Mouse (Mus musculus) neural tube, embryonic 12.5 days (tissue): ENCODE results near the gene Rita1. TPM values are rescaled to one million over a fixed set of nuclear protein-coding genes. Genes with fewer than 3 reads are reported as not detected.

Source experiments
- ATAC-seq: fragments of 200-750 bp; cut with Nextera tagmentation; 2 replicates; pipeline ENCODE4 v1.8.0; 2017; ENCODE audit warnings: low read depth, mild to moderate bottlenecking, moderate TSS enrichment, moderate library complexity; ENCODE audit not compliant: low FRiP score
- H3K27ac ChIP-seq: fragments of 300-500 bp; sonication (generic); 2 replicates; pipeline ENCODE4 v1.5.1; 2016
- H3K27me3 ChIP-seq: fragments of 300-500 bp; sonication (generic); replicated peaks from 2 replicates; pipeline ENCODE4 v1.6.1; 2016; ENCODE audit warnings: mild to moderate bottlenecking
- H3K36me3 ChIP-seq: fragments of 300-500 bp; sonication (generic); 2 replicates; pipeline ENCODE4 v1.6.1; 2016; ENCODE audit warnings: mild to moderate bottlenecking
- H3K4me1 ChIP-seq: fragments of 300-500 bp; sonication (generic); 2 replicates; pipeline ENCODE4 v1.6.1; 2016
- H3K4me2 ChIP-seq: fragments of 300-500 bp; sonication (generic); replicated peaks from 2 replicates; pipeline ENCODE4 v1.6.1; 2016; ENCODE audit warnings: mild to moderate bottlenecking
- H3K4me3 ChIP-seq: fragments of 300-500 bp; sonication (generic); 2 replicates; pipeline ENCODE4 v1.5.1; 2016
- H3K9ac ChIP-seq: fragments of 300-500 bp; sonication (generic); 2 replicates; pipeline ENCODE4 v1.6.1; 2016; ENCODE audit warnings: mild to moderate bottlenecking
- H3K9me3 ChIP-seq: fragments of 300-500 bp; sonication (generic); 2 replicates; pipeline ENCODE4 v1.6.1; 2016; ENCODE audit warnings: mild to moderate bottlenecking
- WGBS: fragments of 180-500 bp; shearing (Covaris S2); methylation state at CpG from one replicate; pipeline ENCODE4 v1.1.7; 2016; 5-methylcytosine and 5-hydroxymethylcytosine counted together
- polyA plus RNA-seq: library from polyadenylated mRNA; unstranded; fragments of >200 nt; fragmentation: Nextera tagmentation; extraction: Ambion mirVana; gene quantifications from 2 replicates; pipeline ENCODE4 v1.2.1, GENCODE M21; 2016

Rita1 gene
- 19.1 and 20.1 TPM in 2 replicates for polyA plus RNA-seq

GRCm38 (mm10) chr5:120612442-120612821 lies at the start of gene Rita1, which contains the start of gene Ddx54:
Gene Rita1 (minus strand): TSS chr5:120612589.
Gene Ddx54 (plus strand): TSS chr5:120612739.
- WGBS = under 1% methylated on average over 22 of the region's 22 CpGs
- Histone ChIP-seq H3K27me3 (no peaks in the 10 kb centered on the region), H3K4me1 (peaks cover 18% of the 10 kb centered on the region), H3K9me3 (peaks cover 8% of the 10 kb centered on the region; the same call in 1 of the 2 replicates), H3K4me3 (peak within 1 kb of the TSS; percentile 71), H3K9ac (peak within 1 kb of the TSS; percentile 61), H3K36me3 (peaks cover 25% of the 10 kb centered on the region), H3K4me2 (peak within 1 kb of the TSS; percentile 81), H3K27ac (0 out of 2 replicates have a peak within 1 kb of the TSS, but pooled peaks have one; percentile 57)
- peak; percentile 86 for ATAC-seq

- Histone ChIP-seq H3K4me2 (no peak overlapping the region), H3K4me1 (no peaks in the 10 kb centered on the region), H3K27me3 (0 out of 2 replicates have a peak, but pooled peaks cover 2% of the 10 kb centered on the region), H3K9me3 (no peaks in the 10 kb centered on the region), H3K27ac (no peak overlapping the region), H3K4me3 (no peak overlapping the region), H3K9ac (no peak overlapping the region), H3K36me3 (no peaks in the 10 kb centered on the region)
- WGBS = 47% methylated on average over 5 of the region's 5 CpGs
- ATAC-seq = no peak
Measured at GRCm38 (mm10) chr5:120660816-120661215, 48.4 kb upstream of the Rita1 start.

- Histone ChIP-seq H3K9ac (no peak overlapping the region), H3K4me2 (no peak overlapping the region), H3K4me3 (no peak overlapping the region), H3K36me3 (no peaks in the 10 kb centered on the region), H3K9me3 (no peaks in the 10 kb centered on the region), H3K27ac (no peak overlapping the region), H3K27me3 (peaks cover 13% of the 10 kb centered on the region; the same call in 1 of the 2 replicates), H3K4me1 (no peaks in the 10 kb centered on the region)
- no peak for ATAC-seq
- WGBS = 86% methylated on average over 12 of the region's 12 CpGs
Measured at GRCm38 (mm10) chr5:120656281-120656751, 43.9 kb upstream of the Rita1 start.

GRCm38 (mm10) chr5:120653873-120654272 lies 41.5 kb upstream of the Rita1 start:
- 91% methylated on average over 2 of the region's 2 CpGs for WGBS
- no peak for ATAC-seq
- H3K27me3 ChIP-seq = peaks cover 37% of the 10 kb centered on the region

GRCm38 (mm10) chr5:120652915-120653701 lies 40.7 kb upstream of the Rita1 start:
- peaks cover 8% of the 10 kb centered on the region; the same call in 1 of the 2 replicates for H3K4me1 ChIP-seq
- 79% methylated on average over 28 of the region's 28 CpGs for WGBS
- no peak overlapping the region for H3K4me2 ChIP-seq
- H3K4me3 ChIP-seq = no peak overlapping the region
- peaks cover 45% of the 10 kb centered on the region for H3K27me3 ChIP-seq
- no peak overlapping the region for H3K9ac ChIP-seq
- H3K27ac ChIP-seq = no peak overlapping the region
- ATAC-seq = no peak
- H3K36me3 ChIP-seq = no peaks in the 10 kb centered on the region
- H3K9me3 ChIP-seq = no peaks in the 10 kb centered on the region

More at GRCm38 (mm10) chr5:120653873-120654272, 41.5 kb upstream of the Rita1 start:
- Histone ChIP-seq H3K9ac (no peak overlapping the region), H3K9me3 (no peaks in the 10 kb centered on the region), H3K4me2 (no peak overlapping the region), H3K36me3 (no peaks in the 10 kb centered on the region), H3K4me1 (peaks cover 4% of the 10 kb centered on the region; the same call in 1 of the 2 replicates), H3K4me3 (no peak overlapping the region), H3K27ac (no peak overlapping the region)

- Histone ChIP-seq H3K9ac (no peak overlapping the region), H3K27ac (no peak overlapping the region), H3K36me3 (no peaks in the 10 kb centered on the region), H3K4me1 (peaks cover 8% of the 10 kb centered on the region; the same call in 1 of the 2 replicates), H3K4me3 (no peak overlapping the region), H3K4me2 (no peak overlapping the region), H3K9me3 (no peaks in the 10 kb centered on the region), H3K27me3 (peaks cover 62% of the 10 kb centered on the region)
- no peak for ATAC-seq
- WGBS = 83% methylated on average over 5 of the region's 5 CpGs
Measured at GRCm38 (mm10) chr5:120651230-120651629, 38.8 kb upstream of the Rita1 start.

- WGBS = 24% methylated on average over 13 of the region's 13 CpGs
- H3K4me1 ChIP-seq = peaks cover 8% of the 10 kb centered on the region; the same call in 1 of the 2 replicates
- no peak overlapping the region for H3K4me3 ChIP-seq
- H3K27me3 ChIP-seq = peaks cover 65% of the 10 kb centered on the region
- no peak overlapping the region for H3K9ac ChIP-seq
- no peaks in the 10 kb centered on the region for H3K9me3 ChIP-seq
- no peaks in the 10 kb centered on the region for H3K36me3 ChIP-seq
- H3K27ac ChIP-seq = no peak overlapping the region
- ATAC-seq = no peak
- H3K4me2 ChIP-seq = no peak overlapping the region
Measured at GRCm38 (mm10) chr5:120649938-120650337, 37.5 kb upstream of the Rita1 start.

GRCm38 (mm10) chr5:120649374-120649933 lies 37.1 kb upstream of the Rita1 start:
- ATAC-seq = peak; percentile 29; the same call in 1 of the 2 replicates
- H3K4me3 ChIP-seq = no peak overlapping the region
- H3K36me3 ChIP-seq = no peaks in the 10 kb centered on the region
- peak overlapping the region; percentile 48 for H3K4me2 ChIP-seq
- 4% methylated on average over 21 of the region's 21 CpGs for WGBS
- H3K27me3 ChIP-seq = peaks cover 65% of the 10 kb centered on the region
- no peak overlapping the region for H3K27ac ChIP-seq
- H3K9ac ChIP-seq = no peak overlapping the region
- H3K9me3 ChIP-seq = no peaks in the 10 kb centered on the region
- peaks cover 8% of the 10 kb centered on the region; the same call in 1 of the 2 replicates for H3K4me1 ChIP-seq

- Histone ChIP-seq H3K4me1 (peaks cover 8% of the 10 kb centered on the region; the same call in 1 of the 2 replicates), H3K27me3 (peaks cover 65% of the 10 kb centered on the region), H3K4me3 (0 out of 2 replicates have a peak within 1 kb of the TSS, but pooled peaks have one; percentile 11), H3K36me3 (no peaks in the 10 kb centered on the region), H3K4me2 (peak within 1 kb of the TSS; percentile 48), H3K9ac (no peak within 1 kb of the TSS), H3K9me3 (no peaks in the 10 kb centered on the region), H3K27ac (no peak within 1 kb of the TSS)
- peak; percentile 33 for ATAC-seq
- WGBS = under 1% methylated on average over 53 of the region's 53 CpGs
Measured at GRCm38 (mm10) chr5:120648569-120649373, 36.4 kb upstream of the Rita1 start, which contains the start of gene Rasal1. Gene Rasal1 (plus strand): TSS chr5:120648812.

- peaks cover 62% of the 10 kb centered on the region for H3K27me3 ChIP-seq
- no peaks in the 10 kb centered on the region for H3K9me3 ChIP-seq
- H3K9ac ChIP-seq = no peak overlapping the region
- no peak for ATAC-seq
- no peak overlapping the region for H3K27ac ChIP-seq
- no peak overlapping the region; the same call in 1 of the 2 replicates for H3K4me2 ChIP-seq
- H3K4me3 ChIP-seq = no peak overlapping the region
- peaks cover 8% of the 10 kb centered on the region; the same call in 1 of the 2 replicates for H3K4me1 ChIP-seq
- 39% methylated on average over 12 of the region's 12 CpGs for WGBS
- no peaks in the 10 kb centered on the region for H3K36me3 ChIP-seq
Measured at GRCm38 (mm10) chr5:120647814-120648491, 35.6 kb upstream of the Rita1 start.

GRCm38 (mm10) chr5:120647361-120647760 lies 35.0 kb upstream of the Rita1 start:
- no peak for ATAC-seq
- peaks cover 8% of the 10 kb centered on the region; the same call in 1 of the 2 replicates for H3K4me1 ChIP-seq
- H3K36me3 ChIP-seq = no peaks in the 10 kb centered on the region
- no peak overlapping the region for H3K9ac ChIP-seq
- no peak overlapping the region for H3K27ac ChIP-seq
- 71% methylated on average over 4 of the region's 4 CpGs for WGBS
- H3K27me3 ChIP-seq = peaks cover 56% of the 10 kb centered on the region
- H3K9me3 ChIP-seq = no peaks in the 10 kb centered on the region
- no peak overlapping the region for H3K4me3 ChIP-seq
- H3K4me2 ChIP-seq = no peak overlapping the region
